Mouse (Mus musculus) left cerebral cortex, postnatal 10 days (tissue): ENCODE measurements around the gene Krt80. TPM values are rescaled to one million over a fixed set of nuclear protein-coding genes. Genes with fewer than 3 reads are reported as not detected.
A peak's percentile ranks its signal among the peaks of the same experiment; 100 is the strongest.

ENCODE experiments used
- DNase-seq, 2 experiments: peaks; one replicate each; pipeline ENCODE4 v3.0.0; 2021 to 2022; ENCODE audit warnings: low spot score in 2 of 2, mixed read lengths in 1 of 2; ENCODE audit errors: extremely low spot score in 1 of 2
- intact Hi-C: fragments of 180-260 bp; cut with DNase I; formaldehyde crosslinking; loops from one replicate; pipeline ENCODE4 v1.15.1; 2025
- total RNA-seq, 2 experiments: library from RNA; stranded (reverse); gene quantifications; 2 replicates each; pipeline ENCODE4 v1.2.3; 2021

Krt80 gene
- total RNA-seq, 2 experiments from 2014 or later = 0.54 to 0.81 TPM

DNA sequence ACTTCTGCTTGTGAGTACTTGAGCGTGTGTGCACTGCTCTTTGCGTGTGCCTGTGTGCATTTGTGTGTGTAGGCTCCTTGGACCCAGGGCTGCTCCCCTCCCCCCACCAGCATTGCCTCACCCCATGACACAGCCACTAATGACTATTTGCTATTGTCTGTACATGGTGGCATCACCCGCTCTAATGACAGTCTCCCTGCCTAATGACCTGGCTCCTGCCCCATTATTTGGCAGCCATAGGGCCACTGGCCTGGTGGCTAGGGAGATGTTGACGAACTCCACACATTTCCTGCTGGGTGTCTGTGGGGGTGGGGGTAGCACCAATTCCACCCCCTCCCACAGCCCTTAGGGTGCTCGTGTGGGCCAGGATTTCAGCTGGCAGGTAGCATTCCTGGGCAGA, 8.7 kb upstream of the Krt80 start:
- no peak for DNase-seq
- intact Hi-C loops = no loop called here

DNA sequence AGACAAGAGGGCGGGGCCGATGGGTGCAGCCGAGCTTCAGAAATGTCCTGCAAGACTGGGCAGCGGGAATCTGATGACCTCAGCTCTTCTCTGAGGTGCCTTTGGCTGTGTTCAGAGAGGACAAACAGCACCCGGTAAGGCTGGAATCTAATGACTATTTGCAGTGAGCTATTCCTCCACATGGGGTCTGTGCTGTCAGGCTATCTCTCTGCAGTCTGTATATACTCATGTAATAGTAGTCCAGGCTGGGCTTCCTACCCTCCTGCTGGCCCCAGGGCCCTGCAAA, 6.8 kb upstream of the Krt80 start:
- no peak for DNase-seq
- intact Hi-C loops = no loop called here

DNA sequence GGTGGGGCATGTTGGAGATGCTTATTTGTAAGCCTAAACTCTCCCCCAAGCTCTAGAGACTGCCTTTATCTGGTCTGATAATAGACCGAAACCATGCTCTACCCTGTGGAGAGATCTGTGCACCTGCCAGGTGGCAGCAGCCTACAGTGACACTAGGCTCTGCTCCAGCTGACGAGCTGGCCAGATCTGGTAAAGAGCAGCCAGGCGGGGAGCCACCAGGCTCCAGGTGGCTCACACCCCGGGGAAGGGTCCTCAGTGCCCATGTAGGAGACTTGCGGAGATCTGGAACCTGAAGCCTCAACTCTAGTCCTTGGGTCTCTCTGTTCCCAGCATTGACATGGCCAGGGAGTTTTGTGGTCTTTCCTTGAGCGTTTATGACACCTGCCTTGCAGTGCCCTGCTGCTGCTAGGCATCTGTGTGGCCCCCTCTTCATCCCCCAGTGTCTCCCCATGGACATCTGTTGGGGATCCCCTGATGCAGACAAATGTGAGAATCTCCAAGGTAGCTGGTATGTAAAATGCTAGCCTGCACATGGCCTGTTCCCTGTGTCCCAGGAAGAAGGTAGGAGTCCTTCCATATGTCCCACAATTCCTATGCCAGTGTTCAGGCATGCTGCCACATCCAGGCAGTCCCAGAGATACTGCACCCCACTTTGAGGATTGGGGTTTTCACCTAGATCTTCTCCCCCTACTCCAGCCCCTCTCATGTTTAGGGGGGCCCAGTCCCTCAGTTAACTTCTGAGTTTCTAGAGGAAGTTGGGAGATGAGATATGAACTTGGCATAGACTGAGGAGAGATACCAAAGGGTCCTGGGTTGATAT, 6.2 kb upstream of the Krt80 start:
- intact Hi-C loops = no loop called here
- no peak for DNase-seq

- peak; percentile 27 to 70 for DNase-seq
- intact Hi-C loops = no loop called here
These were observed 4.9 kb upstream of the Krt80 start for GRCm38 (mm10) chr15:101374879-101375278.

DNA sequence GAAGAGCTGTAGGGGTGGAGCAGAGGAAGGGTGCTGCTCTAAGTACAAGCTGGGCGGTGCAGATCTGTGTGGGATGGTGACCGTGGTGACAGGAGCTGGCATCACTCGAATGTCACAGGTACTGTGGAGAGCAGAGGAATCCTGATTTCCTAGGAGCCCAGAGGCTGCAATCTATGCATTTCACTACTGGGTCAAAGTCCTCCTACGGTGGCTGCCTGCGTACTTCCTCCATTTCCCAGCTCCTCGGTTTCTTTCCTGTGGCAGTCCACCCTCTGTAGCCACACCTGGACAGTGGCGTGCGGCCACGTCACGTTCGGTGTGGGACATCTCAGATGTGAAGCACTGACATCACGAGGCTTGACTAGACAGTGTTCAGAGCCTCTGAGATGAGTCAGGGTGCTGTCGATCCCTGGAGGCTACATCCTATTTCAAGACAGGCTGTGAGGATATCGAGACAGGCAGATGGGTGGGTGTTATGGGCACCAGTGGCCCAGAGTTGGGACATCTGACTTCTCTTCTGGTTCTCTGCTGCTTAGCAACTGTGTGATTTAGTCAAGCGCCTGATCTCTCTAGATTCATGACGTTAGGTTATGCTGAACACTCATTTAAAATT, 3.4 kb upstream of the Krt80 start:
- no peak for DNase-seq
- intact Hi-C loops = no loop called here

GRCm38 (mm10) chr15:101372131-101372977, 2.4 kb upstream of the Krt80 start:
- no peak for DNase-seq
- intact Hi-C loops = no loop called here

GRCm38 (mm10) chr15:101371141-101371985, 1.4 kb upstream of the Krt80 start:
- DNase-seq = no peak
- intact Hi-C loops = no loop called here

DNA sequence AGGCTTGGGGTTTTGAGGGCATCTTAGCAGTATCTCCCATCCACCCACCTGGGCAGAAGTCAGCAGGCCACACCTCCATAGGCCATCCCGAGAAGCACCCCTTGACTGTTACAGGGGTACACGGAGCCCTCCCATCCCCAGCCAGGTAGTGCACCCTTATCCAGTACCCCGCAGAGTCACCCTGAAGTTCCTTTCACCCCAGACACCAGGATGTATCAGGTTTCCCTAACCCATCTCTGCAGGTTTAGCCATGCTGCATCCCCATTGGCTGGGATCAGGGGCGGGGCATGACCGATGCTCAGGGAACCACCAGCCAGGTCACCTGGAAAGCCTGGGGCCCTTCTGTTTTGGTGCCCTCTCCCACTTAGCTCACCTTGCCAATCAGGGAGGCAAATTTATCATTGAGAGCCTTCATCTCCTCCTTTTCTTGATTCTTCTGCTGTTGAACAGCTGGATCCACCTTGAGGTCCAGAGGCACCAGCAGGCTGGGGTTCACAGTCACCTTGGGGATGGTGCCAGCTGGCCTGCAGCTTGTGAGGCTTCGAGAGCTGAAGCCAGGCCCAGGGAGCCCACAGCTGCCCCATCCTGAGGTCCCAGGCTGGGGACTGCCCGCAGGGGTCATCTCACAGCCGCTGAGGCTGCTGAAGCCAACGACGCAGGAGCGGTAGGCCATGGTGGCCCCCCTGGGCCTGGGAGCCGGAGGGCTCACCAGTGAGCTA, 421 bp downstream of the Krt80 start:
- intact Hi-C loops = no loop called here
- DNase-seq = no peak

GRCm38 (mm10) chr15:101368502-101369381, 1.2 kb downstream of the Krt80 start:
- DNase-seq = no peak

DNA sequence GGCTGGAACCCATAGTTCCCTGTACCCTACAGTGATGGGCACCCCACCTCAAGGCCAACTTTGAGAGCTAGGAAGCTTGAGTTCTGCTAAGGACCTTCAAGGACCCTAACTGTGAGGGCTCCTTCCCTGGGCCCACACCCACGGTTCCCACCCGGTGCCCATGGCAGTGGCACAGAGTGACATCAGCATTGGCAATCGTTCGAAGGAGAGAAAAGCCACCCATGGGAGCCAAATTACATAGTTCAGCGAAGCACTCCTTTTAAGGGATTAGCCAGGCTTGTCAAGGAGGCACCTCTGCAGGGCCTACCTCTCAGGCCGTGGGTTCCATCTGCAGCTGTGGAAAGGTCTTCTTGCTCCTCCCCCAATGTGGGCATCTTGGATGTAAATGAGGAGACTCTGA, 1.9 kb downstream of the Krt80 start:
- intact Hi-C loops = no loop called here
- no peak for DNase-seq

More at GRCm38 (mm10) chr15:101368502-101369381, 1.2 kb downstream of the Krt80 start:
- intact Hi-C loops = no loop called here

GRCm38 (mm10) chr15:101367497-101367896, 2.5 kb downstream of the Krt80 start:
- DNase-seq = no peak
- intact Hi-C loops = no loop called here

DNA sequence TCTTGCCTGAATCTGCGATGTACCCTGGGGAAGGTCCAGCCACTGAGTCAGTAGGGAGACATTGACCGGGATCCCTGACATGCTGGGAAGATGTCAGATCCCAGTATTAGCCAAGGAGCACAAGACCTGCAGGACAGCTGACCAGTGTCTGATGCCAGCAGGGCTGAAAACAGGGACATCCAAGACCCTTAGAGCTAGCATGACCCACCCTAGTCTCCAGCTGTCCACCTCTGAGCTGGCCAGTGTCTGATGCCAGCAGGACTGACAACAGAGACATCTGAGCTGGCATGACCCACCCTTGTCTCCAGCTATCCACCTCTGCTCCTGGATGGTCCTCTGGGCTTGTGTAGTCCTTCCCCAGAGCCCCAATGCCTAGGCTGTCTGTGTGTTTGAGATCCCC, 3.0 kb downstream of the Krt80 start:
- no peak for DNase-seq
- intact Hi-C loops = no loop called here

GRCm38 (mm10) chr15:101366482-101366881, 3.5 kb downstream of the Krt80 start:
- intact Hi-C loops = no loop called here

GRCm38 (mm10) chr15:101365721-101366120, 4.2 kb downstream of the Krt80 start:
- intact Hi-C loops = no loop called here
- no peak for DNase-seq

More at GRCm38 (mm10) chr15:101366482-101366881, 3.5 kb downstream of the Krt80 start:
- DNase-seq = no peak

GRCm38 (mm10) chr15:101364891-101365671, 4.9 kb downstream of the Krt80 start:
- intact Hi-C loops = no loop called here
- no peak for DNase-seq

GRCm38 (mm10) chr15:101364425-101364824, 5.5 kb downstream of the Krt80 start:
- intact Hi-C loops = no loop called here

DNA sequence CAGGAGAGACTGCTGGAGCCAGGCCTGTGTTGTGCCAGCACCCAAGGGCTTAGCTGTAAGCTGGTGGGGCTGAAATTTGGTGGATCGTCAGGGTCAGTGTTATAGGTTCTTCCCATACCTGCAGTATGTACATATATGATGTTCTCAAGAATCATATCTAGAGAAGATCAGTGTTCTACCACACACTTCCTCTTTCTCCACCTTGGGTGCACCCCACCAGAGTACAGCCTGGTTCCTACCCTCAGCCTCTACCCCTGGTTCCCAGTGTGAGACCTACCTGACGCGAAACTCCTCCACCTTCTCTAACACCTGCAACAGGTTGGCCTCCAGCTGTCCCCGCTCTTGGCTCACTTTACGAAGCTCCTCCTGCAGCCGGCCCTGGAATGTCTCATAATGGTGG, 6.0 kb downstream of the Krt80 start:
- intact Hi-C loops = no loop called here

More at GRCm38 (mm10) chr15:101364425-101364824, 5.5 kb downstream of the Krt80 start:
- no peak for DNase-seq

More for the DNA sequence above, 6.0 kb downstream of the Krt80 start:
- DNase-seq = no peak
